Mouse (Mus musculus) embryonic fibroblast, embryonic 13.5 days (primary cell): ENCODE measurements at regions not wholly inside any gene's neighbourhood (a gene's known extent, or its start where the extent isn't known, plus 50 kb on each side); places are given as distances from the start of the nearest gene placed in this dataset.

ENCODE experiments used
- CTCF ChIP-seq: IDR thresholded peaks from 2 replicates; pipeline ENCODE4 v1.5.1; 2011; ENCODE audit warnings: mild to moderate bottlenecking, control low read depth, low read length, moderate library complexity, borderline replicate concordance; ENCODE audit not compliant: insufficient read depth
- POLR2A ChIP-seq: IDR thresholded peaks from 2 replicates; pipeline ENCODE4 v1.6.1; 2011; ENCODE audit warnings: low read depth, mild to moderate bottlenecking, control low read depth, low read length, moderate library complexity

GRCm38 (mm10) chrX:163095026-163095765 lies 130.8 kb upstream of the S100g start:
- TF ChIP-seq CTCF (no peak), POLR2A (no peak)
